9 mouse cellular contexts compared by ENCODE assay signal in the genomic region with DNA sequence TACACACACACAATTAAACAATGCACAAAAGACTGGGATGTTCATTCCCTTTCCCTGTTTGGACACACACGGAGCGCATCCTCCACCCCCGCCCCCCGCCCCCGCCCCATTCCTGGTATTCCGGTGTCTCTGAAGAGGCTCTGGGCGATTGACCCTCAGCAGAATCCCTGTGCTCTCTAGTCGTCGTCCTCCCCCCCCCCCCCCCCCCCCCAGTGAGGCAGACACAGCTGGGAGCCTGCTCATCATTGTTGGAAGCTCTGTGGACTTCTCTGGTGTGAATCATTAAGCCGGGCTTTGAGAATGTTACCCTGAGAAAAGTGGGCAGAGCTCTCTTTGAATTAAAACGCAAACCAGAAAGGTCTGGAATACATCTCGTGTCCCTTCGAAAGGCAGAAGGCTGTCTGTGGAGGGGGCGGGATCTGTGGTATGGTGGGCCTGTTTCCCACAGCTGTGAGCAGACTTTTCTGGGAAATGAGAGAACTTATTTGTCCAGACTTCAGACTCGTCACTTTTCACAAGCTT. TPM values are rescaled to one million over a fixed set of nuclear protein-coding genes. Genes with fewer than 3 reads are reported as not detected.
A peak's percentile ranks its signal among the peaks of the same experiment; 100 is the strongest.
DNase-seq lines count a peak whose midpoint lies in the region; ATAC-seq lines count a peak whose summit lies in the region.
"Had no signal": no experiment of that assay in that cellular context is flagged by ENCODE, and none has a peak within 500 bp of the region (broad histone marks: within the 10 kb centered on the region; RNA-seq: fewer than 3 reads in every experiment).

No protein-coding gene starts in this region.

- peak; percentile 41 to 55 for DNase-seq in kidney, postnatal 4 days
- no peak for DNase-seq in kidney, postnatal 14 days
- peak; percentile 48 for DNase-seq in embryo, embryonic 9.5 days (ENCODE audit: extremely low spot score)
- no peak for DNase-seq in forebrain, embryonic 14.5 days (ENCODE audit: low spot score)
- DNase-seq in mesoderm, embryonic 11.5 days (ENCODE audit: low read depth, low spot score), result peak; percentile 34
- no peak for DNase-seq in right cerebral cortex, postnatal 10 days (ENCODE audit: low spot score in 2 of 2)
- no peak for DNase-seq in cerebellum, postnatal 14 days

- H3K4me3 ChIP-seq in forebrain, embryonic 14.5 days (ENCODE audit: low read depth, low read length), result no peak overlapping the region

- no peaks in the 10 kb centered on the region for H3K27me3 ChIP-seq in forebrain, embryonic 14.5 days (replicated peaks; ENCODE audit: control insufficient read depth, insufficient read depth, low read length)
- H3K27me3 ChIP-seq: Patski had no signal

- no peaks in the 10 kb centered on the region for H3K4me1 ChIP-seq in forebrain, embryonic 14.5 days (ENCODE audit: control insufficient read depth, insufficient read depth, low read length)

- WGBS in forebrain, embryonic 14.5 days, result 13% methylated on average over 13 of the region's 15 CpGs

- no peak overlapping the region for H3K4me2 ChIP-seq in forebrain, embryonic 14.5 days (ENCODE audit: low read length)

- no peak overlapping the region for H3K9ac ChIP-seq in forebrain, embryonic 14.5 days (ENCODE audit: low read length)

- no peaks in the 10 kb centered on the region for H3K36me3 ChIP-seq in forebrain, embryonic 14.5 days (ENCODE audit: control insufficient read depth, insufficient read depth, low read length)

- peak; percentile 23; the same call in 1 of the 2 replicates for ATAC-seq in forebrain, embryonic 14.5 days
- ATAC-seq in megakaryocyte progenitor cell, adult 5-6 weeks (replicated peaks; ENCODE audit: poor library complexity), result no peak
- ATAC-seq: Patski had no signal

- H3K9me3 ChIP-seq in forebrain, embryonic 14.5 days (replicated peaks; ENCODE audit: control insufficient read depth, low read length), result no peaks in the 10 kb centered on the region

- H3K27ac ChIP-seq in forebrain, embryonic 14.5 days (ENCODE audit: low read depth, low read length), result no peak overlapping the region

RNA-seq across cellular contexts. Expression of a gene that starts 31.8 kb away (rescaled TPM):
- polyA plus RNA-seq in forebrain, embryonic 14.5 days (2014; fragmentation: Nextera tagmentation; extraction: Ambion mirVana), result 10.3 and 10.8 TPM in 2 replicates
- 40.8 and 43.5 TPM in 2 replicates for total RNA-seq in megakaryocyte progenitor cell, adult 5-6 weeks (2015)
- total RNA-seq in megakaryocyte progenitor cell, adult 5-6 weeks (2017), result 15.8 and 19.1 TPM in 2 replicates

Comparison
In these comparisons a context has a peak if more than half of its experiments do, and no peak if none do; other contexts are left out.
1. DNase-seq: peak in kidney, postnatal 4 days (2 of 2), embryo, embryonic 9.5 days (single experiment) and mesoderm, embryonic 11.5 days (single experiment); none in kidney, postnatal 14 days (single experiment), forebrain, embryonic 14.5 days (single experiment), right cerebral cortex, postnatal 10 days (0 of 2) and cerebellum, postnatal 14 days (0 of 2).